17 mouse cellular contexts compared by ENCODE assay signal in genomic region chr5:122300071-122300518, GRCm38 (mm10). TPM values are rescaled to one million over a fixed set of nuclear protein-coding genes. Genes with fewer than 3 reads are reported as not detected.
DNase-seq lines count a peak whose midpoint lies in the region; ATAC-seq and TF ChIP-seq lines count a peak whose summit lies in the region.
"Had no signal": no experiment of that assay in that cellular context is flagged by ENCODE, and none has a peak within 500 bp of the region (broad histone marks: within the 10 kb centered on the region; RNA-seq: fewer than 3 reads in every experiment).

No protein-coding gene starts in this region.

- in situ Hi-C loops in Patski (cut with MboI; ENCODE audit: low pct_unique_long_range_greater_than_20kb) = no loop called here

- DNase-seq in heart, adult 11 months = peak; percentile 92
- no peak for DNase-seq in heart, postnatal 10 days
- DNase-seq in MN1 (ENCODE audit: low spot score) = peak; percentile 73
- DNase-seq in Patski (ENCODE audit: low read depth, low spot score) = peak; percentile 77
- peak; percentile 93 for DNase-seq in fibroblast of lung, adult 2 months (ENCODE audit: low read depth)
- DNase-seq in liver, postnatal 0 days = no peak
- DNase-seq in layer of hippocampus, postnatal 36 days = no peak
- DNase-seq: forebrain, postnatal 0 days; kidney, adult 2 months; kidney, postnatal 36 days; lung, postnatal 14 days; right cerebral cortex, postnatal 4 days; thymus, adult 2 months had no signal

- no peak overlapping the region for H3K27ac ChIP-seq in liver, postnatal 0 days (ENCODE audit: low read depth)
- H3K27ac ChIP-seq: hindbrain, embryonic 14.5 days; limb, embryonic 12.5 days; liver, embryonic 15.5 days; neural tube, embryonic 13.5 days had no signal

- intact Hi-C loops in heart, postnatal 10 days (cut with DNase I) = no loop called here

- no peak for TF ChIP-seq EP300 in liver, postnatal 0 days (IDR thresholded peaks at IDR 0.05; ENCODE audit: low read depth)

- H3K9ac ChIP-seq in liver, postnatal 0 days (replicated peaks) = no peak overlapping the region
- H3K9ac ChIP-seq: forebrain, postnatal 0 days; hindbrain, embryonic 14.5 days; limb, embryonic 12.5 days; liver, embryonic 15.5 days; neural tube, embryonic 13.5 days had no signal

- no peaks in the 10 kb centered on the region; the same call in 1 of the 2 replicates for H3K36me3 ChIP-seq in liver, postnatal 0 days (replicated peaks; ENCODE audit: insufficient read depth, low read length)
- H3K36me3 ChIP-seq: limb, embryonic 12.5 days; neural tube, embryonic 13.5 days had no signal

- H3K9me3 ChIP-seq in liver, postnatal 0 days (ENCODE audit: low read length) = no peaks in the 10 kb centered on the region
- H3K9me3 ChIP-seq: limb, embryonic 12.5 days; liver, embryonic 15.5 days; neural tube, embryonic 13.5 days had no signal

- peaks cover 36% of the 10 kb centered on the region for H3K4me1 ChIP-seq in liver, postnatal 0 days (ENCODE audit: insufficient read depth)

- CTCF ChIA-PET in Patski (lab: Charles Lee) = interaction anchor here (0.9 to 2.3 kb wide), 11 partner anchors 8 to 43 kb away, joined by 3 to 14 read pairs (median 5); no protein-coding TSS in a partner anchor

- peak; percentile 55 for ATAC-seq in Patski
- no peak for ATAC-seq in liver, postnatal 0 days
- ATAC-seq: forebrain, postnatal 0 days had no signal

- H3K27me3 ChIP-seq in Patski = no peaks in the 10 kb centered on the region
- H3K27me3 ChIP-seq in liver, postnatal 0 days (ENCODE audit: insufficient read depth, low read length) = no peaks in the 10 kb centered on the region
- H3K27me3 ChIP-seq: limb, embryonic 12.5 days; liver, embryonic 15.5 days; neural tube, embryonic 13.5 days had no signal

- no peak overlapping the region for H3K4me3 ChIP-seq in liver, postnatal 0 days (ENCODE audit: low read depth, low read length)
- H3K4me3 ChIP-seq: limb, embryonic 12.5 days; liver, embryonic 15.5 days; neural tube, embryonic 13.5 days had no signal

- WGBS in liver, postnatal 0 days (ENCODE audit: insufficient replicate concordance) = 92% methylated on average over 6 of the region's 6 CpGs

- no peak for TF ChIP-seq CTCF in Patski (IDR thresholded peaks at IDR 0.05)
- TF ChIP-seq CTCF in liver, postnatal 0 days (IDR thresholded peaks at IDR 0.05; ENCODE audit: low read depth) = no peak

- POLR2A ChIA-PET in Patski (lab: Charles Lee) = interaction anchor here (0.9 to 2.1 kb wide), 7 partner anchors 10 to 37 kb away, joined by 3 to 6 read pairs (median 4); no protein-coding TSS in a partner anchor

- no peak overlapping the region for H3K4me2 ChIP-seq in liver, postnatal 0 days (ENCODE audit: low read depth, low read length)
- H3K4me2 ChIP-seq: hindbrain, embryonic 14.5 days; limb, embryonic 12.5 days; liver, embryonic 15.5 days; neural tube, embryonic 13.5 days had no signal

RNA-seq across cellular contexts. Expression of gene Pptc7, which starts 15.9 kb away (rescaled TPM):
- total RNA-seq in heart, postnatal 10 days (2021) = 10 to 100 TPM; 63.4 to 83.1 TPM
- polyA plus RNA-seq in Patski (2021) = 31.1 TPM
- polyA plus RNA-seq in liver, postnatal 0 days (2015; fragmentation: Nextera tagmentation; extraction: Ambion mirVana) = 4.4 and 5.6 TPM in 2 replicates
- total RNA-seq in layer of hippocampus, postnatal 36 days (2021) = 10 to 100 TPM; 41.1 to 43.6 TPM

RNA-seq across cellular contexts. Expression of gene Tctn1, which starts 35.8 kb away (rescaled TPM):
- total RNA-seq in heart, postnatal 10 days (2021) = 1 to 10 TPM; 5.4 to 5.5 TPM
- 50.7 TPM for polyA plus RNA-seq in Patski (2021)
- polyA plus RNA-seq in liver, postnatal 0 days (2015; fragmentation: Nextera tagmentation; extraction: Ambion mirVana) = 1.1 and 1.2 TPM in 2 replicates
- 10 to 100 TPM; 11.5 to 14.5 TPM for total RNA-seq in layer of hippocampus, postnatal 36 days (2021)

RNA-seq across cellular contexts. Expression of gene Rad9b, which starts 53.9 kb away (rescaled TPM):
- total RNA-seq in heart, postnatal 10 days (2021) = 1 to 10 TPM; 1.1 to 1.4 TPM
- 5.9 TPM for polyA plus RNA-seq in Patski (2021)
- polyA plus RNA-seq in liver, postnatal 0 days (2015; fragmentation: Nextera tagmentation; extraction: Ambion mirVana) = 2.7 and 3.0 TPM in 2 replicates
- total RNA-seq in layer of hippocampus, postnatal 36 days (2021) = 1 to 10 TPM; 4.5 to 4.9 TPM

RNA-seq across cellular contexts. Expression of gene Vps29, which starts 54.1 kb away (rescaled TPM):
- 100 to 1,000 TPM; 109 to 122 TPM for total RNA-seq in heart, postnatal 10 days (2021)
- polyA plus RNA-seq in Patski (2021) = 270 TPM
- 93.1 and 104 TPM in 2 replicates for polyA plus RNA-seq in liver, postnatal 0 days (2015; fragmentation: Nextera tagmentation; extraction: Ambion mirVana)
- total RNA-seq in layer of hippocampus, postnatal 36 days (2021) = 100 to 1,000 TPM; 173 to 175 TPM

Comparison
In these comparisons a context has a peak if more than half of its experiments do, and no peak if none do; other contexts are left out.
1. DNase-seq: peak in heart, adult 11 months (single experiment), MN1 (single experiment), Patski (single experiment) and fibroblast of lung, adult 2 months (single experiment); none in heart, postnatal 10 days (0 of 2), liver, postnatal 0 days (single experiment) and layer of hippocampus, postnatal 36 days (0 of 2).